Mouse (Mus musculus) hindbrain, embryonic 16.5 days (tissue): Measurements from ENCODE around the gene Gak. TPM values are rescaled to one million over a fixed set of nuclear protein-coding genes. Genes with fewer than 3 reads are reported as not detected.

Experiments used
- ATAC-seq: fragments of 200-750 bp; cut with Nextera tagmentation; 2 replicates; pipeline ENCODE4 v1.8.0; 2017; ENCODE audit warnings: moderate TSS enrichment, moderate library complexity
- H3K27ac ChIP-seq: fragments of 300-500 bp; sonication (generic); 2 replicates; pipeline ENCODE4 v1.5.1; 2014; ENCODE audit warnings: low read depth, mild to moderate bottlenecking, control low read depth, low read length, moderate library complexity
- H3K27me3 ChIP-seq: fragments of 300-500 bp; sonication (generic); replicated peaks from 2 replicates; pipeline ENCODE4 v1.6.1; 2014; ENCODE audit warnings: low read length; ENCODE audit not compliant: control insufficient read depth, insufficient read depth
- H3K36me3 ChIP-seq: fragments of 300-500 bp; sonication (generic); 2 replicates; pipeline ENCODE4 v1.6.1; 2014; ENCODE audit warnings: mild to moderate bottlenecking, low read length, moderate library complexity, mixed read lengths; ENCODE audit not compliant: control insufficient read depth, insufficient read depth
- H3K4me1 ChIP-seq: fragments of 300-500 bp; sonication (generic); 2 replicates; pipeline ENCODE4 v1.6.1; 2014; ENCODE audit warnings: low read depth, low read length; ENCODE audit not compliant: control insufficient read depth, insufficient read depth
- H3K4me2 ChIP-seq: fragments of 300-500 bp; sonication (generic); 2 replicates; pipeline ENCODE4 v1.6.1; 2014; ENCODE audit warnings: mild to moderate bottlenecking, low read length, control low read depth, moderate library complexity
- H3K4me3 ChIP-seq: fragments of 300-500 bp; sonication (generic); 2 replicates; pipeline ENCODE4 v1.5.1; 2014; ENCODE audit warnings: mild to moderate bottlenecking, low read length, control low read depth, moderate library complexity
- H3K9ac ChIP-seq: fragments of 300-500 bp; sonication (generic); 2 replicates; pipeline ENCODE4 v1.6.1; 2014; ENCODE audit warnings: low read depth, mild to moderate bottlenecking, control low read depth, low read length, moderate library complexity
- H3K9me3 ChIP-seq: fragments of 300-500 bp; sonication (generic); 2 replicates; pipeline ENCODE4 v1.6.1; 2014; ENCODE audit warnings: mild to moderate bottlenecking, low read length, moderate library complexity; ENCODE audit not compliant: control insufficient read depth
- WGBS: fragments of 180-500 bp; shearing (Covaris S2); extraction: QIAGEN DNeasy Blood & Tissue Kit; methylation state at CpG from one replicate; pipeline ENCODE4 v1.1.7; 2014; 5-methylcytosine and 5-hydroxymethylcytosine counted together
- polyA plus RNA-seq: library from polyadenylated mRNA; unstranded; fragments of >200 nt; fragmentation: Nextera tagmentation; extraction: Ambion mirVana; gene quantifications from 2 replicates; pipeline ENCODE4 v1.2.1, GENCODE M21; 2015

Gene Gak
- polyA plus RNA-seq, 1 experiment from 2014 or later, result 47.5 TPM

DNA sequence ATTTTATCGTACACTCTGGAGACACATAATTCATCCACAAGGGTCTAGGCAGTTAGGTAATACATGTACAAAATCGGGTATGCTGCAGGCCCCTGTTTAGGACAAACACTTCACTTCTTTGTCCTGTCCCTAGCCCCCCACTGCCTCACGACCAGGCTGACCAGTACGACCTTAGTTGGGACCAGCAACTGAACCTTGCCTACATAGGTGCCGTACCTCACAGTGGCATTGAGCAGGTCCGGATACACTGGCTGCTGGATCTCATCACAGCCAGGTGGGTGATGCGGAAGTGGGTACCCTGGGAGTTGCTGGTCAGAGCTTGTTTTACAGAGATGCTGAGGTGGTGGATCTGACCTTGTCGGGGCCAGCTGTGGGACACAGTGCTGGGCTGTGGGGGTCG, 40.4 kb upstream of the Gak start:
- Histone ChIP-seq H3K4me3 (peak overlapping the region; percentile 52; the same call in 1 of the 2 replicates), H3K4me2 (peak overlapping the region; percentile 63), H3K4me1 (peaks cover 13% of the 10 kb centered on the region), H3K27ac (peak overlapping the region; percentile 17; the same call in 1 of the 2 replicates), H3K9me3 (no peaks in the 10 kb centered on the region), H3K36me3 (peaks cover 22% of the 10 kb centered on the region), H3K27me3 (no peaks in the 10 kb centered on the region), H3K9ac (no peak overlapping the region; the same call in 1 of the 2 replicates)
- WGBS, result 78% methylated on average over 9 of the region's 9 CpGs
- ATAC-seq, result peak; percentile 22

DNA sequence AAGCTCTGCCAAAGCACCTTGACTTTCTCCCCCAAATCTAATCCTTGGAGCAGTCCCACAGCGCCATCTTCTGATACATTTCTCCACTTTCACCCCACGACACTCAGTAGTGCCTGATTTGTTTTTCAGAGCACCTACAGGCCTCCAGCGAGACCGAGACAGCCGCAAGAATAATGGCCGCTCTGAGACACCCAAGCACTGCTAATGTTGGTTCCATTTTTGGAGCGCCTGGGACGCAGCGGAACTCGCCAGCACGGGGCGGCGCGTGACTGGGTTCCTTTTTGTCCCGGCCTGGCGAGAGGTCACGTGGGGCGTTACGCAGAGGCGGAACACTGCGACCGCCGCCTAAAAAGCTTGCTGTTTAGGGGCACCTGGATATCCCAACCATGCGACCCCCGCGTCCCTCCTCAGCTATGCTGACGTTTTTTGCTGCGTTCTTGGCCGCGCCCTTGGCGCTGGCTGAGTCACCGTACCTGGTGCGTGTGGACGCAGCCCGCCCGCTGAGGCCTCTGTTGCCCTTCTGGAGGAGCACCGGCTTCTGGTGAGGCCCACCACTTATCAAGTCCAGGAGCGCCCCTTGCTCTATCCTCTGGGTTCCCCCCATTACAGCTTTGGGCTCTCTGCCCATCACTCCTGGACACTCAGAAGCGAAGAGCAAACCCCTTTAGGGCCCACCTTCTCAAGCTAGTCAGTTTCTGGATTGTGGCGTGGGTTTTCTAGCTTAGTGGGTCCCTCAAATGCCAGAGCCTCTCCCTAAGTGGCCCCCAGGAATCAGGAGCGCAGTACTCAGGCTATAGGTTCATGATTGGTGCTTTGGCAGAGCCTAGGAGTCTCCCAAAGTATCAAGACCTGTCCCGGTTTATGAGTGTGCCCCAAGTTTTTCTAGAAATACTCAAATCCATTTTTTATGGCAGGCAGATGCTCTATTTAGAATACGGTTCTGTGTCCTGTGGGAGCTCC, 39.7 kb upstream of the Gak start, which contains the start of gene Dgkq:
TSS of gene Dgkq (minus strand) at position 696 of the 960 bp plus-strand sequence.
- Histone ChIP-seq H3K27me3 (no peaks in the 10 kb centered on the region), H3K4me3 (peak within 1 kb of the TSS; percentile 52), H3K9ac (peak within 1 kb of the TSS; percentile 69), H3K36me3 (peaks cover 22% of the 10 kb centered on the region), H3K27ac (peak within 1 kb of the TSS; percentile 83), H3K4me2 (peak within 1 kb of the TSS; percentile 63), H3K9me3 (no peaks in the 10 kb centered on the region), H3K4me1 (peaks cover 13% of the 10 kb centered on the region)
- ATAC-seq, result peak; percentile 88
- 6% methylated on average over 43 of the region's 43 CpGs for WGBS

- Histone ChIP-seq H3K9ac (peak overlapping the region; percentile 69), H3K27me3 (no peaks in the 10 kb centered on the region), H3K4me2 (peak overlapping the region; percentile 63), H3K27ac (peak overlapping the region; percentile 83), H3K4me1 (peaks cover 13% of the 10 kb centered on the region), H3K36me3 (peaks cover 20% of the 10 kb centered on the region), H3K4me3 (peak overlapping the region; percentile 52), H3K9me3 (no peaks in the 10 kb centered on the region)
- 13% methylated on average over 3 of the region's 3 CpGs for WGBS
- peak; percentile 0; the same call in 1 of the 2 replicates for ATAC-seq
These were observed 38.9 kb upstream of the Gak start for GRCm38 (mm10) chr5:108668387-108668932.

DNA sequence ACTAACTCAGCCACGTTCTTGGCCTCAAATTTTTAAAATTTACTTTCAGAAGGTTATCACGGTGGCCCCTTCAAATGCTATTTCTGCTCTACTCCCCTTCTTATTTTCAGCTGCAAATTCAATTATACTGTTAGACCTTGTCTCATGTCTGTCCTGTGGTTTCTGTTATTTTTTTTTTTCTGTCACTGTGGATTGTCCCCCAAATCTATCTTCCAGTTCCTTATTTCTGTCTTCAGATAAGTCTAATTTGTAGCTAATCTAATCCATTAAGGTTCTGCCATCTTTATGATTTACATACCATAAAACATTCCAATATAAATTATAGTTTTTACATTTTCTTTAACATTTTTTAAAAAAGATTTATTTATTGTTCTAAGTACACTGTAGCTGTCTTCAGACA, 37.8 kb upstream of the Gak start:
- H3K4me2 ChIP-seq, result no peak overlapping the region
- 81% methylated on average over 2 of the region's 2 CpGs for WGBS
- H3K9ac ChIP-seq, result no peak overlapping the region
- H3K9me3 ChIP-seq, result no peaks in the 10 kb centered on the region
- H3K4me3 ChIP-seq, result no peak overlapping the region
- peaks cover 13% of the 10 kb centered on the region for H3K4me1 ChIP-seq
- H3K27me3 ChIP-seq, result no peaks in the 10 kb centered on the region
- ATAC-seq, result no peak
- no peak overlapping the region for H3K27ac ChIP-seq
- peaks cover 11% of the 10 kb centered on the region for H3K36me3 ChIP-seq

DNA sequence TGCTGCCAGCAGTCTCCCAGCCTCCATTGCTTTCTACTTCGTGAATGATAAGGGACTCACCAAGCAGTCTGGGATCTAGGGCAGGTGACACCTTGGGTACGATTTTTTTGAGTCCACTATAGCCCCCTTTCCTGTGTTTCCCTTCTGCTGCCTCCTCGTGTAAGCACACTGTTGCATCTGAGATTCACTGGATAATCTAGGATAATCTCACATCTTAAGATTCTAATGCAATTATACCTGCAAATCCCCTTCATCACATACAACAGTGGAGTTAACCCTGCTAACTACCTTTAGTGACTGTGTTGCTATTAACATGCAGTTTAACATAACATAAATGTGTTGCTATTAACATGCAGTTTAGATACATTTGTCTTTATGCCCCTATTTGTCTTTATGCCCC, 35.5 kb upstream of the Gak start:
- H3K27me3 ChIP-seq, result no peaks in the 10 kb centered on the region
- no peak for ATAC-seq
- no peak overlapping the region for H3K4me3 ChIP-seq
- H3K4me2 ChIP-seq, result no peak overlapping the region
- H3K4me1 ChIP-seq, result peaks cover 12% of the 10 kb centered on the region
- no peak overlapping the region for H3K27ac ChIP-seq
- H3K9ac ChIP-seq, result no peak overlapping the region
- 44% methylated on average over 3 of the region's 3 CpGs for WGBS
- no peaks in the 10 kb centered on the region for H3K9me3 ChIP-seq
- no peaks in the 10 kb centered on the region for H3K36me3 ChIP-seq

GRCm38 (mm10) chr5:108662772-108663171, 33.2 kb upstream of the Gak start:
- no peaks in the 10 kb centered on the region for H3K36me3 ChIP-seq
- no peaks in the 10 kb centered on the region for H3K27me3 ChIP-seq
- no peak overlapping the region for H3K27ac ChIP-seq
- H3K4me2 ChIP-seq, result no peak overlapping the region
- H3K9ac ChIP-seq, result no peak overlapping the region
- H3K4me3 ChIP-seq, result no peak overlapping the region
- no peak for ATAC-seq
- H3K9me3 ChIP-seq, result no peaks in the 10 kb centered on the region
- WGBS, result 85% methylated on average over 4 of the region's 4 CpGs
- H3K4me1 ChIP-seq, result peaks cover 17% of the 10 kb centered on the region

DNA sequence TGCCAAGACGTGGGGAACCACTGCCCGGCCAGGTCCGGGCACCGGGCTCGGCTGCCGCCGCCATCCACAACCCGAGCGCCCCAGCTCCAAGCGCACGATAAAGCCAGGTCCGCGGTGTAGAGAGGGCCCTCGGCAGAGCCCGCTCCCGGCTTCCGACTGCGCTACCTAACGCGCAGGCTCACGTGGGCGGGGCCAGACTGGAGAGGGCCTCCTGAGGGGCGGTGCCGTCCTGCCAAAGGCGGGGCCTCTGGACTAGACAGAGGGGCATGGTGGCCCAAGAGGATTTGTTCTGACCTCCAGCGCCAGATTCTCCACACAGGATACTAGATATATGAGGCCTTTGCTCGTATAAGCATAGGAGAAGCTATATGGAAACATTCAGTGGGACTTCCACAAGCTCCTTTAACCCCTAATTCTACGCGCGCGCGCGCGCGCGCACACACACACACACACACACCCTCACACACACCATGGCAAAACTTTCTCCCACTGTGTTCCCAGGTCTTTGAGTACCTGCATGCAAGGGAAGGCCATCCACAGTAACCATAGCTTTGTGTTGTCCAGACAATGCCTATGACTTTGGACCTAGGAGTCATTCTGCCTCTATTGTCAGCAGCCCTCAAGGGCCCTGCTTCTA, 31.2 kb upstream of the Gak start:
- Histone ChIP-seq H3K9me3 (no peaks in the 10 kb centered on the region), H3K4me2 (peak overlapping the region; percentile 91), H3K9ac (peak overlapping the region; percentile 98), H3K27ac (peak overlapping the region; percentile 41), H3K4me1 (peaks cover 17% of the 10 kb centered on the region), H3K27me3 (no peaks in the 10 kb centered on the region), H3K4me3 (peak overlapping the region; percentile 95), H3K36me3 (peaks cover 9% of the 10 kb centered on the region)
- peak; percentile 98 for ATAC-seq
- 9% methylated on average over 36 of the region's 36 CpGs for WGBS

DNA sequence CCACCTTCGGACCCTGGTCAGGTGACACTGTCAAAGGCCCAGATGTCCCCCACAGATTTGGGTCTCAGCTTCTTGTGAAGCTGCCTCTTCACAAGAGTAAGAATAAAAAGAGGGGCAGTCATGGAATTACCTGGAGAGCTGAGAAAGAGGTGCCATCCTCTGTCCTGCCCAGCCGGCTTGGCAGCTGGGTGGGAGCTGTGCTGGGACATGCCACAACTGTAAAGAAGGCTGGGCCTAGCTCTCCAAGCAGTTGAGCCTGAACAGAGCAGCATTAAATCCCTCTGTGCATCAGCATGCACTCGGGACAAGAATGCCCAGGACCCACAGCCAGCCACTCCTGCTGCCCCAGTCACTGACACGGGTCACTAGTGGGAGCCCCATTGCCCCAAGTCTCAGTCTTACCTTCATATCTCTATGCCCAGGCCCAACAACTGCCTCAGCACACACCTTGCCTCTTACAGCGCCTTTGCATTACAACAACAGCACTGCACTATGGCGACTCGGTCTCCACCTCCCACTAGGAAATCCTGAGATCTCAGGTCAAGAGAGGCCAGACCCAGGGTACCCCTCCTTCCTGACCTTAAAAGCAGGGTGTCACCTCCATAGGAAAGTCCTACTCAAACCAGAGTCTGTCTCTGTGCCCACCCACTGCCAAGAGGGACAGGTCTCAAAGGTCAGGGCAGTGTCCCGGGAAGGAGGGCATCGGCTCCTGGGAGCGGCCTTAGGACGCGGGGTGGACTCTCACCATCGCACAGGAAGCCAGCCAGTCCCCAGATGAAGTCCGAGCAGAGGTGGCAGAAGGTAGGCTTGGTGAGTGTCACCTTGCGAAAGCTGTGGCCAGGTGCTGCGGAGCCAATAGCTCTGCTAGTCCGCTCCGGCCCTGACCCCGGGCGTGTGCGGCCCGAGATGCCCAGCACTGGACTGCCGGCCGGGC, 30.4 kb upstream of the Gak start, which contains the start of gene Idua:
TSS of gene Idua (plus strand) at position 634 of the 934 bp plus-strand sequence.
- peak within 1 kb of the TSS; percentile 91 for H3K4me2 ChIP-seq
- H3K4me3 ChIP-seq, result peak within 1 kb of the TSS; percentile 95
- 10% methylated on average over 24 of the region's 24 CpGs for WGBS
- peaks cover 16% of the 10 kb centered on the region for H3K36me3 ChIP-seq
- no peaks in the 10 kb centered on the region for H3K9me3 ChIP-seq
- H3K9ac ChIP-seq, result peak within 1 kb of the TSS; percentile 98
- H3K27me3 ChIP-seq, result no peaks in the 10 kb centered on the region
- peak within 1 kb of the TSS; percentile 41 for H3K27ac ChIP-seq
- peak; percentile 71 for ATAC-seq
- H3K4me1 ChIP-seq, result peaks cover 17% of the 10 kb centered on the region
